Mouse (Mus musculus): ENCODE results near the gene Ddx10.

DNA sequence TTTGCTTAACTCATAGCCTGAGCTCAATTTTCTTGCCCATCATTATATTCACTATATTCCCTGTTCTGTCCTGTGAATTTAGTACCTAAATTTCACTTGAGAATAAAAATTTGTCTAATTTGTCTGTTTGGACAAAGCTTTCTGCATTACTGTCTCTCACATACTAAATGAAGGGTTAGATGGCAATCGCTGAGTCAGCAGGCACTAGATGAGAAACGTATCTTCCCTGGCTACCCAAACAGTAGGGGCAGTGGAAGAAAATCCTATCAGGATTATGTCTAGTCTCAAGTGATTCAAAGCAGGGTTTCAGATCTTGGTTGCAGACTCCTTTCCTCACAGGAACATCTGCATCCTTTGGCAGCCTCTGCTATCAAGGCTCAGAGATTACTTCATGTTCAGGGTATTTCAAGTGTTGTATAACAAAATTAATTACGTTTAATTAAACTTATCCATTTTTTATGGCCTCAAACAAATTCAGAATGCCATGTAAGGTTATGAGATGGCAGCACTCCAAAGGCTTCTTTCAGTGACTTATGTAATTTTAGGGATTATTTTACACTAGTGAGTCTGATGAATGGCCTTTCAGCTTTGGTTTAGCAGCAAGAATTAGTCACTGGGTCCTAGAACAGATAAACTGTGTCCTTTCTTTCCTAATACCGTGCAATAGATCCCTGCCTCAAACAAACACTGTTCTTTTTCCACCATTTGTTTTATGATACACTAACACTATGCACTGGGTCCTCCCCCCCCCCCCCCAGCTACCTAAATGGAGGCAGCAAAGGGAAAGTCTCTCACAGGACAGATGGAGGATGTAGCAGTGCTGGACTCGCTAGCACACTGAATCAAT is 152.3 kb downstream of the Ddx10 start:
- TF ChIP-seq CTCF (IDR thresholded peaks at IDR 0.05; ENCODE audit: low read depth, low read length), result no peak
- no peak for TF ChIP-seq TAL1 (conservative IDR thresholded peaks at IDR 0.05; ENCODE audit: low read depth, low read length)

Data from G1E (cell line).